Mouse (Mus musculus) testis, adult 2 months (tissue): ENCODE results near the gene Rhox2h.
"Not testable (repeated sequence)": the region's sequence is repeated elsewhere in the genome, so short reads cannot be mapped to it uniquely, and the experiment has no call there.

ENCODE experiments used
- CTCF ChIP-seq: fragments of 200-500 bp; IDR thresholded peaks from 2 replicates; pipeline ENCODE4 v1.5.1; 2012; ENCODE audit warnings: low read depth, mild to moderate bottlenecking, inconsistent platforms, low read length, moderate library complexity; ENCODE audit not compliant: control insufficient read depth, insufficient read depth, insufficient replicate concordance
- POLR2A ChIP-seq: fragments of 200-500 bp; IDR thresholded peaks from 2 replicates; pipeline ENCODE4 v1.6.1; 2012; ENCODE audit warnings: low read depth, mild to moderate bottlenecking, inconsistent platforms, low read length, moderate library complexity; ENCODE audit not compliant: control insufficient read depth

GRCm38 (mm10) chrX:37673177-37673576 is at the start of gene Rhox2h:
- not testable (repeated sequence) for TF ChIP-seq POLR2A, CTCF
